ENCODE assay signal across 21 mouse cellular contexts in genomic region chr17:84633443-84633842, GRCm38 (mm10). TPM values are rescaled to one million over a fixed set of nuclear protein-coding genes. Genes with fewer than 3 reads are reported as not detected.
A peak's percentile ranks its signal among the peaks of the same experiment; 100 is the strongest.
DNase-seq lines count a peak whose midpoint lies in the region; ATAC-seq and TF ChIP-seq lines count a peak whose summit lies in the region.
"Had no signal": no experiment of that assay in that cellular context is flagged by ENCODE, and none has a peak within 500 bp of the region (broad histone marks: within the 10 kb centered on the region; RNA-seq: fewer than 3 reads in every experiment).

No protein-coding gene starts in this region.

- DNase-seq in liver, embryonic 14.5 days (ENCODE audit: low read depth in 3 of 3, low spot score in 3 of 3) = no peak
- no peak for DNase-seq in liver
- no peak for DNase-seq in heart, adult 18-20 months
- DNase-seq in layer of hippocampus, postnatal 36 days = no peak
- DNase-seq in layer of hippocampus, postnatal 14 days (ENCODE audit: low spot score in 2 of 2) = no peak
- DNase-seq in neural tube, embryonic 10.5 days (ENCODE audit: extremely low spot score, low spot score) = no peak
- DNase-seq: adrenal gland, postnatal 10 days; cerebellum, postnatal 25 days; gastrocnemius, postnatal 10 days; kidney, adult 9 months; layer of hippocampus, adult 9-11 months; retina, postnatal 1 day had no signal

- H3K4me3 ChIP-seq in liver, embryonic 14.5 days (ENCODE audit: insufficient read depth in 1 of 2, low read depth in 2 of 2, low read length in 2 of 2) = no peak overlapping the region
- H3K4me3 ChIP-seq: embryonic facial prominence, embryonic 13.5 days; heart, embryonic 13.5 days; midbrain, embryonic 12.5 days; neural tube, embryonic 13.5 days had no signal

- ATAC-seq in liver, embryonic 14.5 days (ENCODE audit: insufficient read depth) = no peak
- ATAC-seq in hematopoietic stem cell, adult 5-6 weeks (replicated peaks in 1 of 2; ENCODE audit: insufficient read depth in 1 of 2, low FRiP score in 2 of 2, low TSS enrichment in 1 of 2, low read depth in 1 of 2, poor library complexity in 2 of 2, severe bottlenecking in 2 of 2) = peak; percentile 55 to 86
- peak; percentile 53 for ATAC-seq in neutrophil, adult 5-6 weeks (ENCODE audit: extremely low read depth, insufficient number of reproducible peaks, low FRiP score, poor library complexity, severe bottlenecking)
- ATAC-seq: forebrain, embryonic 14.5 days had no signal

- H3K27ac ChIP-seq in liver, embryonic 14.5 days = no peak overlapping the region
- H3K27ac ChIP-seq: embryonic facial prominence, embryonic 13.5 days; heart, embryonic 13.5 days; hindbrain, embryonic 14.5 days; midbrain, embryonic 12.5 days; neural tube, embryonic 13.5 days had no signal

- WGBS in liver, embryonic 14.5 days (ENCODE audit: insufficient replicate concordance) = 25% methylated on average over 13 of the region's 13 CpGs

- H3K4me1 ChIP-seq in liver, embryonic 14.5 days (replicated peaks; ENCODE audit: control insufficient read depth in 2 of 2, insufficient read depth in 2 of 2, low read length in 1 of 2) = peaks cover 0 to 3% of the 10 kb centered on the region in 2 experiments; a peak in 1 of 4 replicates
- H3K4me1 ChIP-seq: heart, embryonic 13.5 days; midbrain, embryonic 12.5 days; neural tube, embryonic 13.5 days had no signal

- no peaks in the 10 kb centered on the region for H3K27me3 ChIP-seq in liver, embryonic 14.5 days (ENCODE audit: control insufficient read depth, insufficient read depth, low read length)
- H3K27me3 ChIP-seq: embryonic facial prominence, embryonic 13.5 days; heart, embryonic 13.5 days; midbrain, embryonic 12.5 days; neural tube, embryonic 13.5 days had no signal

- no peak overlapping the region for H3K9ac ChIP-seq in liver, embryonic 14.5 days (replicated peaks)
- H3K9ac ChIP-seq: embryonic facial prominence, embryonic 13.5 days; heart, embryonic 13.5 days; hindbrain, embryonic 14.5 days; midbrain, embryonic 12.5 days; neural tube, embryonic 13.5 days had no signal

- no peaks in the 10 kb centered on the region for H3K36me3 ChIP-seq in liver, embryonic 14.5 days (replicated peaks; ENCODE audit: control insufficient read depth, insufficient read depth, low read depth)
- H3K36me3 ChIP-seq: heart, embryonic 13.5 days; midbrain, embryonic 12.5 days had no signal

- TF ChIP-seq EP300 in liver, embryonic 14.5 days (IDR thresholded peaks at IDR 0.05; ENCODE audit: low read depth) = no peak

- H3K9me3 ChIP-seq in liver, embryonic 14.5 days (ENCODE audit: control insufficient read depth, low read length) = no peaks in the 10 kb centered on the region
- H3K9me3 ChIP-seq: embryonic facial prominence, embryonic 13.5 days; heart, embryonic 13.5 days; midbrain, embryonic 12.5 days; neural tube, embryonic 13.5 days had no signal

- peak overlapping the region; percentile 13; the same call in 1 of the 2 replicates for H3K4me2 ChIP-seq in liver, embryonic 14.5 days (ENCODE audit: low read depth)
- H3K4me2 ChIP-seq: embryonic facial prominence, embryonic 13.5 days; heart, embryonic 13.5 days; hindbrain, embryonic 14.5 days; midbrain, embryonic 12.5 days; neural tube, embryonic 13.5 days had no signal

- no peak for TF ChIP-seq CTCF in liver, embryonic 14.5 days (IDR thresholded peaks at IDR 0.05; ENCODE audit: low read depth)

RNA-seq across cellular contexts. Expression of gene Dync2li1, which starts 7.1 kb away (rescaled TPM):
- 0.39 and 1.1 TPM in 2 replicates for polyA plus RNA-seq in liver, embryonic 14.5 days (2012; rRNA removed)
- polyA plus RNA-seq in liver, embryonic 14.5 days (2014; fragmentation: Nextera tagmentation; extraction: Ambion mirVana) = 1.5 and 1.8 TPM in 2 replicates
- total RNA-seq in hematopoietic stem cell, adult 5-6 weeks (2017) = 6.8 and 8.3 TPM in 2 replicates
- 3.6 and 4.2 TPM in 2 replicates for total RNA-seq in neutrophil, adult 5-6 weeks (2017)
- 1 to 10 TPM; 2.9 to 3.2 TPM for total RNA-seq in heart, adult 18-20 months (2021)
- total RNA-seq in layer of hippocampus, postnatal 36 days (2021) = 10 to 100 TPM; 19.1 TPM
- 10 to 100 TPM; 21.7 to 23.5 TPM for total RNA-seq in layer of hippocampus, postnatal 14 days (2021)

RNA-seq across cellular contexts. Expression of gene Abcg8, which starts 42.7 kb away (rescaled TPM):
- polyA plus RNA-seq in liver, embryonic 14.5 days (2012; rRNA removed) = 0.57 and 0.84 TPM in 2 replicates
- polyA plus RNA-seq in liver, embryonic 14.5 days (2014; fragmentation: Nextera tagmentation; extraction: Ambion mirVana) = 0.70 and 1.00 TPM in 2 replicates
- not detected in 2 replicates for total RNA-seq in hematopoietic stem cell, adult 5-6 weeks (2017)
- total RNA-seq in neutrophil, adult 5-6 weeks (2017) = not detected in 2 replicates
- total RNA-seq in heart, adult 18-20 months (2021) = not detected
- total RNA-seq in layer of hippocampus, postnatal 36 days (2021) = not detected
- total RNA-seq in layer of hippocampus, postnatal 14 days (2021) = not detected
- total RNA-seq: gastrocnemius, postnatal 10 days had no signal
- polyA plus RNA-seq: heart, embryonic 13.5 days; lung, embryonic 16.5 days; neural tube, embryonic 13.5 days had no signal

RNA-seq across cellular contexts. Expression of gene Abcg5, which starts 49.4 kb away (rescaled TPM):
- polyA plus RNA-seq in liver, embryonic 14.5 days (2012; rRNA removed) = 0.33 and 0.42 TPM in 2 replicates
- polyA plus RNA-seq in liver, embryonic 14.5 days (2014; fragmentation: Nextera tagmentation; extraction: Ambion mirVana) = 0.33 and 0.43 TPM in 2 replicates
- total RNA-seq in hematopoietic stem cell, adult 5-6 weeks (2017) = not detected in 2 replicates
- not detected in 2 replicates for total RNA-seq in neutrophil, adult 5-6 weeks (2017)
- not detected for total RNA-seq in heart, adult 18-20 months (2021)
- not detected for total RNA-seq in layer of hippocampus, postnatal 36 days (2021)
- total RNA-seq in layer of hippocampus, postnatal 14 days (2021) = not detected
- total RNA-seq: gastrocnemius, postnatal 10 days had no signal
